Mouse (Mus musculus): ENCODE results near the gene Nfatc4. TPM values are rescaled to one million over a fixed set of nuclear protein-coding genes. Genes with fewer than 3 reads are reported as not detected.

The Nfatc4 gene
- polyA plus RNA-seq (2012; rRNA removed), result 12.1 and 12.7 TPM in 2 replicates

DNA sequence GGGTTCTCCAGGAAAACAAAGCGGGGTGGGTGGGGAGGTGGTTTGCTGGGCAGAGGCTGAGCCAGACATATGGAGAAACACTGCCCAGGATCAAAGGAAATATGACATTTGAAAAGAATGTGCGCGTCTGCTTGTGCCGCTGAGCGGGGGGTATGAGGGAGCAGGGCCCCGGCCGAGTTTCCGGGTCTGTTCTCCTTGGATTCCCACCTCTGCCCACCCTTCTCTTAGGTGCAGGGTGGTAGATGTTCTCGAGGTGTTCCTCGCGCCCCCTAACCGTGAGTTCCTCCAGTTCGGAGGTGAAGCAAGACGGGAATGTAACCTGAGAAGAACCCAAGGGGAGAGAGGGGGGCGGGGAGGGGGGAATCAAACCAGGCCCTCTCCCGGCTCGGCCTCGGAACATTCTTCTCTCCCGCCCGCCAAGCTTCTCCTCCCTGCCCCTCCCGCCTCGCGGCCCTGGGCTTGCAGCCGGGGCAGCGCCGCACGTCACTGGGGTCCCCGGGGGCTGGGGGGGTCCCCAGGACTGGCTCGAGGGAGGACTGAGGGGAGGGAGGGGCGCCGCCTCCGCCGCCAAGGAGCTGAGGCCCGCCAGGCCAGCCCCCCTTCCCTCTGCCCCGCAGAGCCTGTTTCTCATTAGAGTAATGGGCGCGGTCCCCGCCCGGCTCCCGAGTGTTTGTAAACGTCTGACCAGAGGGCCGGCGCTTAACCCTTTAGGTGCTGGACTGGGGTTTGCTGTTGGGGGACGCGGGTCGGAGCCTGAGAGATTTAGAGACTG, at the start of gene Nfatc4:
Gene Nfatc4, plus strand, starts transcription at position 154 of the 772 bp plus-strand sequence.
- no peak for DNase-seq (ENCODE audit: low read depth)

DNA sequence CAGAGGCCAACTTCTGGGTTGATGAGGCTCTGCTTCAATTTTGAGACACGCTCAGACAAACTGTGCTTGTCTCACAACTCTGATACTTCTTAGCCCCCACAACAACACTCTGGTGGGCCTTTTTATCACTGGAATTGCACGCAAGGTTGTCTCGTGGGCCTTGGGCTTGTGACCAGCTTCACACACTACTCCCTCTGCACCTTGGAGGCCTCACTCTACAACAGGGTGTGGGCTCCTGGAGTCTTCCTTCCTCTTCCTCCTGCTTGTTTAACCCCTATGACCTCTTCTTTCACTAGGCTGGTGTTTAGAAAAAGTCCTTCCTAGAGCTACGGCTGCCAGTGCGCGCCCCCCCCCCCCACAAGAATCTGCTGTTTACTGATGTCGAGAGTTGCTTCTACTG, 46.2 kb upstream of the Nfatc4 start:
- DNase-seq (ENCODE audit: low read depth), result no peak

DNA sequence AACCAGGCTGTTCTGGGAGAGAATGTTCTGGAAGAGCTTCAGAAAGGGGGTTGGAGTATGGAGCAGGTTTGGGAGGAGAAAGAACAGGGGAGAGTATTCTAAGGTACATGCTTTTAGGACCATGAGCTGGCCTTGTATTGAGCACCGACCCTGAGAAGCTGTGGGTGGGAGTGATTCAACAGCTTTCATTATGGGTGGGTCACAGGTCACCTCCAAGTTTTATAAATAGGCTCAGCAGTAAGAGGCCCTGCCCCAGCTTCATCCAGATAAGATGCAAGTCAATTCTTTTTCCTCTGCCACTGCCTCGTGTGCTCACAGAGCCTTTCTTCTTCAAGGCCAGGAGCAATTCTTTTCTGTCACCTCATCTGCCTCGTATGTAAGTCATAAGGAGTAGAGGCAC, 45.8 kb upstream of the Nfatc4 start:
- DNase-seq (ENCODE audit: low read depth), result no peak

DNA sequence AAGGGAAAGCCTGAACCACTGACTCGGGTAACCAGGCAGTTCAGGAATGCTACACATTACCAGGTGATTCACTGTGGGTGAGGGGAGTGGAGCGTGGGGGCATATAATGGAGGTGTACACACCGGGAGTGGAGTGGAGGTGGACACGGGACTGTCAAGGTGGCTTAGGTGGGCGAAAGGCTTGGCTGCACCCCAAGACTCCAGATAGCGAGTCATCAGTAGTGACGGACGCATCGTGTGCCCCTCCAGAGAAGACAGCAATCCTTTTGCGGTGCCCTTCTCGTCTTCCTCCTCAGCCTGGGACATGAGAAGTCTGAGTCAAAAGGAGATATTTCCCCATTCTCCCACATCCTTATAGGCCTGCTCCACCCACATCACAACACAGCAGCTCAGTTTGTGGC, 45.1 kb upstream of the Nfatc4 start:
- DNase-seq (ENCODE audit: low read depth), result no peak

DNA sequence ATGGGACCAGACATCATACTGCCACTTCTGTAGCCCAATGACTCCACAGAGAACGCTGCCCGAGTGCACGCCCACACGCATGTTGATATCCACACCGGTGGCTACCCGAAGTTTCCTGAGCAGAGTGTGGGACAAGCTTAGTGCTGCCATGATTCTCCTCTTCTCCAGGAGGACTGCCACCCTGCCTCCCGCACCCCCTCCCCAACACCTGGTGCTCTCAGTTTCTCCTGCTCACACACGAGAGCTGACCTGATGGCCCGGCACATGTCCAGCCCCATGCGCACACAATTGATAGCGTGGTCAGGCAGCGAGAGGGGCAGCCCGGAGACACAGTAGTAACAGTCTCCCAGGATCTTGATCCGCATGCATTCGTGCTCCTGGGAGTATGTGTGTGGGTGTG, 44.3 kb upstream of the Nfatc4 start:
- DNase-seq (ENCODE audit: low read depth), result no peak

DNA sequence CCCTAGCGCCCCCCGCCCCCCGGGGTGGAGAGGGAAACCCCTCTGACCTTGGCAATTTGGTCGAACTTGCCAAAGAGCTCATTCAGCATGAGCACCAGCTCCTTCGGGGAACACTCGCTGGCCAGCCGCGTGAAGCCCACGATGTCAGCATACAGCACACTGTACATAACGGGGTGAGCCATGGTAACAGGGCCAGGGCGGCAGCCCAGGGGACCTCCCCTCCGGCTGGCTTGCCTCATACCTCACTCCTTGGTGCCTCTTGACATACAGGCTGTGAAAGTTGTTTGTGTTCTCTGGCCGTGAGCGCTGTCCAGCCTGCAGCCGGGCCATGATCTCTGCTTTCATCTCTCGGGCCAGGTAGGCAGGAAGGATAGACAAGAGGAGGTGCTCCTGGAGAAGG, 43.3 kb upstream of the Nfatc4 start:
- DNase-seq (ENCODE audit: low read depth), result no peak

DNA sequence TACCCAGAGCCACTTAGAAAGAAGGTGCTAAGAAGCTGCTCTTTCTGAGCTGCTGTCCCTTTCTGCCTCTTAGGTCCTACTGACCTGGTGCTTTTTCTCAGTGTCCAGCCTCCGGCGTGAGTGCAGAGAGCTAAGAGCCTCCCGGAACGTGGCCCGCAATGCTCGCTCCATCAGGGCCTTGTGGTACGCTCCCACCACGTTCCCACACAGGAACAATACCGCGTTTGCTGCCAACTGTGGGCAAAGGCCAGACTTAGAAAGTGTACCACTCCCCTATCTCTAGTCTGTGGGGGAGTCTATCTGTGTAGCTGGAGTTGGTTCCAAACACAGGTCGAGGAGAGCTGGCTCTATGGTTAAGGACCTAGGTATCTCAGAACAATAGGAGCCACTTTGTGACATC, 42.2 kb upstream of the Nfatc4 start:
- no peak for DNase-seq (ENCODE audit: low read depth)

DNA sequence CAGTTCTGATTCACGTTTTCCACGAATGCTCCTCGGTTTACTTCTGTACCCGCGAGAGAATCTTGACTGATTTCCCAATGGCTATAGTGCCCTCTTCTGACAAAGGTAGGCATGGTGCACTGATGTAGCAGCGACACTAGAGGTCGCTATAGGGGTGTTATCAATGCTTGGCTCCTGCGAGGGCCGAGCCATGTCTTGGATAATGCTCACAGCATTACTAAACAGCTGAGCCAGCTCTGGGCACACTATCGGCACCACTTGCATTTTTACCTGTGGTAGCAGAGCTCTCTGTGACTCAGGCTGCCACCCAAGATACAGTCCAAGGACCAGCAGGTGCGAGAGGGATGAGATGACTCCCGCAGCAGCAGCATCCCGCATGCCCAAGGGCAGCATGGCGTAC, 41.6 kb upstream of the Nfatc4 start:
- DNase-seq (ENCODE audit: low read depth), result no peak

DNA sequence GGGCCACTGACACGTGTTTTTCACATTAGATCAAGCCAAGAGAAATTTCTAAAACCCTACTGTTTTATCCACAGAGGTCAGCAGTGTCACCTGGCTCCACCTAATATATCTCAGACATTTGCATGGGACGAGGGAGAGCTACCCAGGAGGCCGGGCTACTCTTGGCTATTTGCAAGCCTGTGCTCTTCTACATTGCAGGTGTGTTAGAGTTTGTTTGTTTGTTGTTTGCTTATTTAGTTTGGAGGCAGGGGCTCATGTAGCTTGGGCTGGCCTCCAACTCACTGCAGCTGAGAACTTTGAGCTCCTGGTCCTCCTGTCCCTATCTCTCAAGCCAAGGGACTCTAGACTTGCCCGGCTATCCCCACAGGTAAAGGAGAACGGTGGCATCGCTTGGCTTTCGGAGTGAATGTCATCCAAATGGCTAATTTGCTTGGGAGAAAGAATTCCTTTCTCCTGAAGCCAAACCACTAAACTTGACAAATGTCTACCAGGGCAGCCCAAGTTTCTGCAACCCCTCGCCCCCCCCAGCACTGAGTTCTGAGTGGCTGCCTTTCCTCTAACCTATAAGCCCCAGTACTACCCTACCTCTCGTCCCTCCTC, 40.5 kb upstream of the Nfatc4 start:
- no peak for DNase-seq (ENCODE audit: low read depth)

DNA sequence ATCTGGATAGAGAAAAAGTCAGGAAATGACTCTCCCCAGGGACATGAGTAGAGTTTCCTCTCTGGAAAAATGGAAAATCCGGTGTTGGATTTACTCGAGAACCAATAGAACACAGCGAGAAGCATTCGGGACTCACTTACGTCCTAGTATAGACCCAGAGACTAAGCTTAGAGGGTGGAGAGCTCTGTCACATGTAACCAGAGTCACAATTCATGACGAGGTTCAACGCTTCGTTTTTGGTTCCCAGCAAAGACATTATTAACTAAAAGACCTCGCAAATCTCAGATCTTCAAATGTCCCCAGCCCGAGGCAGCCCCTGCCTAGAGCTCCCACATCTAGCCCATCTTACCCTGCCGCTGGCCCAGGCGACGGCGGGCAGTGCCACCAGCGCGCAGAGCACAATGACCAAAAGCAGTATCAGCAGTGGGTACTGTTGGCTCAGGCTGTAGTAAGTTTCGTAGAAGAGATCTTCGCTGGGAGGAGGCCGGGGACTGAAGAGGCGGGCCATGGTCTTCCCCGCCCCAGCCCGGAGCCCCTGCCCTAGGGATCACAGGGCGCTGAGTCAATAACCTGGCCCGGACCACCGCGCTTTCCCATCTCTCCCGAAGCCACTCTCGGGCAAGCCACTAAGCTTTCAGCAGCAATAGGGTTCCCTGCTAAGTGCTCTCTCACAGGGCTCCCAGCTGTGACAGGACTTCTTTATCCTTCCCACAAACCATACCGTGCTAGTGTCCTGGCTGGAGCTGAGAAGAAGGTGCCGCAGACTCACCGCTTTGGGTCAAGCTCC, 39.6 kb upstream of the Nfatc4 start:
- no peak for DNase-seq (ENCODE audit: low read depth)

DNA sequence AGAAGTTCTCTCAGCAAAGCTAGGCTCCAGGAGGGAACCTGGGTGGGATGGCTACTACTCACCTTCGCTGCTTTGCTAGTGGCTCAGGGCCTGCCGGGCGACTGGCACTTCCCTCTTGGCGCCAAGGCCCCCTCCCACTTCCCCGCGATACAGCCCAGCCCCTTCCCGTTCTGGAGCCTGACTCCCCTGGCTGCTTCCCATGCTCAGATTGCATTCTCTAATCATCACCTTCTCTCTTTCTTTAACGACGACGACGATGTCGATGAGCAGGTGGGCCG, 39.0 kb upstream of the Nfatc4 start, which contains the start of gene Adcy4:
Gene Adcy4, minus strand, starts transcription at position 138 of the 278 bp plus-strand sequence.
- no peak for DNase-seq (ENCODE audit: low read depth)

DNA sequence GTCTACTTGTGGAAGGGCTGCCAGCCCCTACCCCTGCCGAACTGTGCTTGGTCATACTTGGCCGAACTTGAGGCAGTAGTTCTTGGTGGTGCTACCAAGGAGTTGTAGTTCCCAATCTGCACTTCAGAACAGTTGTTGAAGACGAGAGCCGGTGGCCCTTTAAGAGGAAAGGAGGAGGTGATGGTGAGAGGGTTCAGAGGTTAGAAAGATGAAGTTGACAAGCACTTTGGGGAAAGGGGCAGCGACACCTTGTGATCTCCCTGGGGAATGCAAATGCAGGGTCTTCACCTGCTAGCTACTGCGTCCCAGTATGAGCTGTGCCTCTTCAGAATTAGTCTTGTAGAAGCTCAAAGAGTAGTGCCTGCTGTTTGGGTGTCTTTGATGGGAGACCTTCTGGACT, 37.7 kb upstream of the Nfatc4 start:
- DNase-seq (ENCODE audit: low read depth), result no peak

DNA sequence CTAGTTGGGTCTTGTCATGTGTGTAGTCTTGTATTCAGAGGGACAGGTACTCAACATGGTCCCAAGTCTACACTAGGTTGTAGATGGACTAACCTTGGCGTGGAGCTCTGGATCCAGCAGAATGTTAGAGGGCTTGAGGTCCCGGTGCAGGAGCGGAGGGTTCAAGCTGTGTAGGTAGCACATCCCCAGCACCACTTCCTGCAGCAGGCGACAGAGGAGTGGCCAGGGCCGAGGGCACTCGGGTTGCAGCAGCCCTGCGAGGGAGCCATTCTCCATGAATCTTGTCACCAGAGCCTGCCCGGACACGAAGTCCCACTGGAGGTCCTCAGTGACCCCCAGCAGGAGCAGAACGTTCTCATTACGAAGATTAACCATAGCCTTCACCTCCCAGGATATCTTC, 35.2 kb upstream of the Nfatc4 start:
- DNase-seq (ENCODE audit: low read depth), result no peak

DNA sequence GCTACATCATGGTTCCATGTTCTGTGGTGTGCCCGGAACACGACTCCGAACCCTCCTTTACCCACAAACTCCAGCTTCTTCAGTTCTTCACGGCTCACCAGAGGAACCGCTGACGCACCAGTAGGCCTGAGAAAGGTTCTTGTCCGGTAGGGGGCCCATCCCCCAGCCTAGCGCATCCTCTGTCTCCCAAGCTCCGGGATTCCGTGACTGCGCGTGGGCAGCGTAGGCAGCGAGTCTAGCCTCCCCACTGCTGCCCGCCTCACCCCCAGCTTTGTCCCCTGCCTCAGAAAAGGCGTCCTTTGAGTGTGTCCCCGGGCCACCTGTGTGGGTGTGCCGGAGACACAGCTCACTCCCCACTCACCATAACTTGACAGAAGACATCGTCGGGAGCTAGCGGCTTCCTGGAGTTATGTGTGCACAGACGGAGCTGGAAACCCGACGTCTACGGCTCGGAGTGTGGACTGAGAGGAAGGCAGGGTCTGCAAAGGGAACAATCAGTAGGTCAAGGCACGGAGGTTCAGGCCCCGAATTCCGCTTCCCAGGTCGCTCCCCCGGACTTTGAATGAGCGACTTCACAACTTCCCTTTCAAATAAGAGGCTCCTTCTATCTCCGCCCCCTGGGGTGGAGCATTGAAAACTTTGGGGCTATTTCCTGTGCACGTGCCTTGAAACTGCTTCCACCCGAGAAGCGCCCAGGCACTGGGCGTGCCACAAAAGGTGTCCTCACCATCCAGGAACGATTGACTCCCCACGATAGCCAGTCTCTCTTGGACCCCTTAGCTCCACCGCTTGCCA, 34.5 kb upstream of the Nfatc4 start, which contains the start of gene Ripk3:
Gene Ripk3, minus strand, starts transcription at position 610 of the 795 bp plus-strand sequence.
- DNase-seq (ENCODE audit: low read depth), result no peak

DNA sequence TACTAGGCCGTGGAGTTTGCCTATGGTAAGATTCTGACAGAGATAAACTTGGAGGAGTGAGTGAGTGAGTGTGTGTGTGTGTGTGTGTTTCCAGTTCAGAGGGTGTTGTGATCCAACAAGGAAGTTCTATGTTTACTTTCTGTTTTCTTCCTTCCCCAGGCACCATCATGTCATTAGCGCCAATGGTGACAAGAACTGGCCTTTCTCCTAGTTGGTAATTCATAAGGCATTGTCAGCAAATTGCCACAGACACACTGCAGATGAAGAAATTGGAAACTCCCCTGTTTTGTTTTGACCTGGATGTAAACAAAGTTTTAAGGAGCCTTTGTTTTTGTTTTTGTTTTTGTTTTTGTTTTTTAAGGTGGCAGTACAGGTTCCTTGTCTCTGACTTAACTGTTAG, 29.5 kb upstream of the Nfatc4 start:
- no peak for DNase-seq (ENCODE audit: low read depth)

DNA sequence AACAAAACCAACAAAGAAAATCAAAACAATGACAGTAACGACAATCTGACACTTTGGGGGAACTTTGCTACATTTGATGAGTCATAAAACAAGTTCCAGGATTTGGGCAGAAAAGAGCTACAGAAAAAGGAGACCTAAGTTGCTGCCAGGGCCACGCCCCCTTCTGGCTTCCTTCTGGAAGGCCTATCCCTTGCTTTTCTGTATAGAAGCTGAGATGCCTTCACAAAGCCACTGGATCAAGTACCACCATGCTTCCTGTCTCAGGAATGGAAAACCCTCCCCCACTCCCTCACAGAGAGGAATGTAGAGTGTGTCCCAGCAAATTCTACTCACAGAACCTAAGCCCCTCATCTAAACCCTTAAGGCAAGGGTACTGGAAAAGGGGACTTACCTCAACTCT, 29.0 kb upstream of the Nfatc4 start:
- no peak for DNase-seq (ENCODE audit: low read depth)

DNA sequence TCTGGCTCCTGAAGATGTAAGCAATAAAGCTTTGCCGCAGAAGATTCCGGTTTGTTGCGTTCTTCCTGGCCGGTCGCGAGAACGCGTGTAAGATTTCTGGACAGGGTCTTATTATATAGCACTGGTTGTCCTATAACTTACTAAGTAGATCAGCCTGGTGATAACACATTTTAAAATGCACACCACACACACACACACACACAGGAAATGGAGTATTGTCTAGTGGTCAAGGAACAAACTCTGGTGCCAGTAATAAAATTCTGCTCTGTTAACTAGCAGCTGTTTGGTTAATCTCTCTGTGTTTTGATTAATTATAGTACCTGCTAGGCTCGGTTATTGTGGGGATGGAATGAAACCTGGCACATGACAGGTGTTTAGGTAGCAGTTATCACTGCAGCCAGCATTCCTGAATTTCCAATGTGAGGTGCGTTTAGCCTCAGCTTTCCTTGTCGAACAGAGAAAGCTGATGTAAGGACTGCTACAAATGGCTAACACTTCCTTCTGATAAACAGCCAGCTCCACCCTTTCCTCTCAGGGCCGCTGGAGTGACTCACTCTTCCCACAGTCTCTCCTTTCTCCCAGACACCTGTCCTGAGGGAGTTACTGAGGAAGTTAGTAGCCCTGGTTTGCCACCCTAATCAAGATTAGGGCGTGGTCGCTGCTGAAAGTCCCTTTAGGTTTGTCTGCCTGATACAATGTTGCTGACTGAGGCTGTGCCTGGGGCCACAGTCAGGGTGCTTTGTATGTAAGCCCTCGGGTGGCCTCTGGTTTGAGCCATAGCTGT, 27.4 kb upstream of the Nfatc4 start:
- DNase-seq (ENCODE audit: low read depth), result no peak

DNA sequence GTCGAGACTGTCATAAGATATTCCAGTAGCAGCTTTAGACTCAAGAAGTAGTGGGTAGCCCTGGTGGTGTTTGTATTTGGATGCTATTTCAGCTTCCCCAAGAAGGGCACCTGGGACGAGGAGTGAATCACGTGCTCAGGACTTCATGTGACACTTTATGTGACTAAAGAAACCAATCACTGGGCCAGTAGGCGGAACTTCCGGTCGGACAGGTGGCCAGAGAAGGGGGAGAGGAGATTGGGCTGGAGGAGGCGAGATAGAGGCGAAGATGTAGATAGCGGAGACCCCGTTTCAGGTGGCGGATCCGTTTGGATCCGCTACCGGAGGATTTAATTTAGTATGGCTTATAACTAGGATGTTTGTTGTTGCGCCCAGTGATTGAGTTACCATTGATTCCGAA, 8.1 kb upstream of the Nfatc4 start:
- DNase-seq (ENCODE audit: low read depth), result no peak

DNA sequence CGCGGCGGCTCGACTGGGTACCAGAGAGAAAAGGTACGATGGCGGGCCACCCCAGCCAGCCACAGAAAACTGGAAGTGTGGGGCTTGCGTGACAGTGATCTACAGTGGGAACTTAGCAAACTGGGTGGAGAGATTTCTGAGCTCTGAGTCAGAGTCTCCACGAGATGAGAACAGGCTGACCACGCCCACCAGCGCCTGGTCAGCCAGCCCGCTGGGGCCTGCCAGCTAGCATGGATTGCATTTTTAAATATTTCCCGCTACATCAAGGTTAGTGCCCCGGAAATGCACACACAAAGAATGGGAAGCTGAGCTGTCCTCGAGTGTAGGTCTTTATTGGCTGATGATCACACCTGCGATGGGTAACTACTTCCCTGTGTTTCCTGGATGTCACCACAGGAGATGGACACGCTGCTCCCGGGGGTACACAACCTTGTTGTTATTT, 7.6 kb upstream of the Nfatc4 start:
- DNase-seq (ENCODE audit: low read depth), result no peak

DNA sequence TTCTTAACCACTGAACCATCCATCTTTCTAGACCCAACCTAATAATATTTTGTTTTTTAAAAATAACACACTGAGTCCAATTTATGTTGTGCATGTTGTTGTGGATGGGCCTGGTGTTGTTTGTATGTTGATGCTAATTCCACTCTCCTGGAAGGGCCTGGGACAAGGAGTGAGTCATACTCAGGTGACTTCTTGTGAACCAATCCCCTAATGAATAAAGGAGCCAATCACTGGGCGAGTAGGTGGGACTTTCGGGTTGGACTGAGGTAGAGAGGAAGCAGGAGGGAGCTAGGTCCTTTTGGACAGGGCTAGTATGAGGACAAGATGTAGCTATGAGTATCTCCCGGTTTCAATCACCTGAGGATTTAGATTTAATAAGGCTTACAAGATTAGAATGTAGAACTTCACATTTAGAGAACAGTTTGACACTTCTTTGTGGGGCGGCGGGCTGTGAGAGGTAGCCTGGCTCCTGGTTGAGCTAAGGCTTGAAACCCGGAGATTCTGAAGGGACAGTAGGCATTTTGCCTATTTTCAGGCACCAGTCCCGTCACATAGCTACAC, 3.0 kb upstream of the Nfatc4 start:
- no peak for DNase-seq (ENCODE audit: low read depth)

DNA sequence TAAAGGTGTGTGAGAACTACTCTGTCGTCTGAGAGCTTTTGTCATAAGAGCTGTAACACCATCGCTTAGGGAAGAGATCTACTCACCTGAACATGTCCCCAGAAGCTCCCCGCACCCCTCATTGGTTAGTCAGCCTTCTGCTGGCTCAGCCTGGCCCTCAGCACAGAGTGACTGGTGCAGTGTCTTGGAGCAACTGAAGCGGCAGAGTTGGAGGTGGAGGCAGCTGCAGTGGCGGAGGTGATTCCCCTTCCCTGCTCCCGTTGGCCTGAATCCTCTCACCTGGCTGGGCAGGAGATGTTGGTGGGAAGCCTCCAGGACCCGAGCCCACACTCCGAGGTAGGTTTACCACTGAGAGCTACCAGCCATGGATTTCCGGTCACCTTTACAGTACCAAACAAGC, 2.4 kb upstream of the Nfatc4 start:
- no peak for DNase-seq (ENCODE audit: low read depth)

Measured in gonadal fat pad, adult 2 months (tissue).